Mouse (Mus musculus): ENCODE results near the gene Gpx8. TPM values are rescaled to one million over a fixed set of nuclear protein-coding genes. Genes with fewer than 3 reads are reported as not detected.

Gene Gpx8
- polyA plus RNA-seq (2012; rRNA removed) = 0.98 and 1.4 TPM in 2 replicates

DNA sequence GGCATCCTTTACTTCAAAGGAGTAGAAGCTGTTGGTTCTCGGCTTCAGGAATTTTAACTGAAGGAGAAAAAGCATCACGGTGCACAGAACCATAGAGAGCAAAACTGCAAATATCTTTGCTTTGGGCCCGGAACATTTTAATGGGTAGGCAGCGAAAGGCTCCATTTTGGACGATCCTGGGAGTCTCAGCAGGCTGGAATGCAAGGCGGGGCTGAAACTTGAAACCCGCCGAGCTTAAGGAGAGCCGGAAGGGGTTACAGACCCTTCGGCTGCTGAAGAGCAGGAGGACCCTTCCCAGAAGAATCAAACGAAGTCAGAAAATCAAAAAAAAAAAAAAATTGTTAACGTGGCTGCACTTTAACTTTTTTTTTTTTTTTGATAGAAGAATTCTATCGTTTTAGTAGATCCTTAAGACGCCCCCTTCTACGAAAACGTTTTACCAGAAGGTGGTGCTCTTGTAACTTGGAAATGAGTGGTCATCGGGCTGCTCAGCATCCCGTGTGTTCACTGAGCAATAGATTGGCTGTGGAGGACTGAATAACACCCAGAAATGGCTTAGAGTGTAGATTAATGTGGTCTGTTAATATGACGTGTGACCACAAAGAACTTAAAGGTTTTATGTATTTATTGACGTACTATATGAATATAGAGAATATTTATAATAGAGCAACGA lies at the start of gene Gpx8:
Gpx8 (minus strand) TSS at position 200 of the 673 bp plus-strand sequence.

DNA sequence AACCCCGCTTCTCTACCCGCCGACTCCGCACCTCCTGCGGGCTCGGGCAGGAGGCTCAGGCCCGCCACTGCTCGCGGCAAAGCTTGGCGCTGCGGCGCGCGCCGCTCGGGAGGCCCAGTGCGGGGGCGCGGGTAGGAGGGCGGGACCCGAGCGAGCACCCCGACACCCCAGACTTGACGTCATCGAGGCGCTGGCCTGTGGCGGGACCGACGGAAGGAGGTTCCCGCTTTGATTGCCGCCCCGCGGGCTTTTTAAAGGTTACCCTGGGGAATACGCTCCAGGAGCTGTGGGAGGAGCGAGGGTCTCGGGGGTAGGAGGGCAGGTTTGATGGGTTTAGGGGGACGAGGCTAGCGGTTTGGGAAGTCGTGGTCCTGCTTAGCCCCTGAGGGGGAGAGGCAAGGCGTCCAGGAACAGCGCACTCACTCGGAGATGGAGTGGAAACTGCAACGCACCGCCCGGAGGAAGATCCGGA lies 11.2 kb downstream of the Gpx8 start, which contains the start of gene Cdc20b:
Cdc20b (plus strand) TSS at position 162 of the 472 bp plus-strand sequence.

DNA sequence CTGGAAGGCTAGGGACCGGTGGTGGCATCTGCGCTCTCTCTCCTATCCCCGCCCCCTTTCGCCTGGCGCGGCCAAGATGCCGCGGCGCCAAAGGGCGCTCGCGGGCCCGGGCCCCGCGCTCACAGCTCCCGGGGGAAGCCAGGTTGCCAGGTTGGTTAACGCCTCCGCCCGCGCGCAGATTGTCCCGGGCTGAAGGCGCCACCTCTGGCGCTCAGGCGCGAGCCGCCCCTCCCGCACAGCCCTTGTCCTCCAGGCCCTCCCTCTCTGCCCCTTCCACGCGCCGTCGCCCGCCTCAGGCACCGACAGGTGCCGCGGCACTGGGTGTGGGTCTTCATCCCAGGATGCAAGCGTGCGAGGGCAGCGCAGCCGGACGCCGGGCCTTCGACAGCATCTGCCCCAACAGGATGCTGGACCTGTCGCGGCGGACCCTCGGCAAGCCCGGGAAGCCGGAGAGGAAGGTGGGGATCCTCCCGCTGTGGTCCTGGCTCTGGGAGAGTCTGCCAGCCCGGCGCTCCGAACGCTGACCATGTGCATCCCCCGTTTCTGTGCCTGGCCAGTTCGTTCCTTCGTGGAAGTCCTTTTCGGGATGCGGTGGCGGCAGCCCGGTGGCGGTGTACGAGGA lies 52.6 kb downstream of the Gpx8 start, which contains the start of gene Mcidas:
Mcidas (plus strand) TSS at position 315 of the 622 bp plus-strand sequence.

Other genes with a start within 250 kb of the Gpx8 start
- 58.8 and 59.9 TPM in 2 replicates for gene Plpp1, start 245.6 kb downstream of the Gpx8 start, polyA plus RNA-seq (2012; rRNA removed)
- gene Mtrex, start 119.0 kb downstream of the Gpx8 start, polyA plus RNA-seq (2012; rRNA removed) = 1.8 and 3.1 TPM in 2 replicates
- gene Dhx29, start 119.0 kb downstream of the Gpx8 start, polyA plus RNA-seq (2012; rRNA removed) = 1.6 and 1.7 TPM in 2 replicates
- 0.28 and 0.67 TPM in 2 replicates for gene Ccno, start 58.6 kb downstream of the Gpx8 start, polyA plus RNA-seq (2012; rRNA removed)
- not detected in 2 replicates for gene Mcidas, start 52.6 kb downstream of the Gpx8 start, polyA plus RNA-seq (2012; rRNA removed)
- not detected in 2 replicates for gene Cdc20b, start 11.3 kb downstream of the Gpx8 start, polyA plus RNA-seq (2012; rRNA removed)
- 0.27 and 0.45 TPM in 2 replicates for gene Gzma, start 54.6 kb upstream of the Gpx8 start, polyA plus RNA-seq (2012; rRNA removed)
- 2.2 and 2.9 TPM in 2 replicates for gene Esm1, start 163.2 kb upstream of the Gpx8 start, polyA plus RNA-seq (2012; rRNA removed)
- gene Gzmk, start 179.5 kb upstream of the Gpx8 start, polyA plus RNA-seq (2012; rRNA removed) = not detected in 2 replicates
- gene BC067074, start 246.7 kb upstream of the Gpx8 start, polyA plus RNA-seq (2012; rRNA removed) = 0.29 and 0.46 TPM in 2 replicates